Mouse (Mus musculus): Measurements from ENCODE around the gene Fbp1.

- TF ChIP-seq CTCF (IDR thresholded peaks at IDR 0.05; ENCODE audit: low read depth): no peak
- TF ChIP-seq EP300 (IDR thresholded peaks at IDR 0.05; ENCODE audit: low read depth): no peak
These were observed 28.6 kb upstream of the Fbp1 start for GRCm38 (mm10) chr13:62916675-62917074.

Data from liver, postnatal 0 days (tissue).